Mouse (Mus musculus) brain, embryonic 14.5 days (tissue): ENCODE results near the gene Wrnip1.

Source experiments
- CTCF ChIP-seq: fragments of 200-500 bp; IDR thresholded peaks from 2 replicates; pipeline ENCODE4 v1.5.1; 2012; ENCODE audit warnings: inconsistent platforms, mild to moderate bottlenecking, moderate library complexity, borderline replicate concordance; ENCODE audit not compliant: insufficient read depth, insufficient read length; ENCODE audit errors: extremely low read depth
- POLR2A ChIP-seq: fragments of 200-500 bp; IDR thresholded peaks from 2 replicates; pipeline ENCODE4 v1.6.1; 2012; ENCODE audit warnings: mild to moderate bottlenecking, inconsistent platforms, borderline replicate concordance; ENCODE audit not compliant: poor library complexity, insufficient read depth, insufficient read length, severe bottlenecking; ENCODE audit errors: extremely low read depth

DNA sequence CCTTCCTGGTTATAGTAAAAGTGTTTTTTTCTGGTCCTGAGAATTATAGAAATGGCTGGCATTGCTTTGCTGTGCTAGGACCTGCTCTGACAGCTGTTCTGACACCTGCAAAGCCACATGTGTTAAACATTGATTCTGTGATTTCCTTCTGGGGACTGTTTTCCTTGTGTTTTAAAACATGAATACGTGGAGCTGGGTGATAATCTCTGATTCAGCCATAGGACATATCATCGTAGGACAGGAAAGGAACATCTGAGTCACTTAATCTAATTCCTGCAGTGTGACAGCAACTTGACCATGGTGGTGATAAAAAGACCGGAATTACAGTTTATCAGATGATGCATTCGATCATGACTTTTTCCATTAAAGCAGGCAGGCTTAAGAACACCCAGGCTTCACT, 27.0 kb downstream of the Wrnip1 start:
- TF ChIP-seq CTCF (no peak), POLR2A (no peak)
